Mouse (Mus musculus): ENCODE measurements around the gene Scube2. TPM values are rescaled to one million over a fixed set of nuclear protein-coding genes. Genes with fewer than 3 reads are reported as not detected.

Gene Scube2
- polyA plus RNA-seq, 1 experiment, result 0.35 TPM

DNA sequence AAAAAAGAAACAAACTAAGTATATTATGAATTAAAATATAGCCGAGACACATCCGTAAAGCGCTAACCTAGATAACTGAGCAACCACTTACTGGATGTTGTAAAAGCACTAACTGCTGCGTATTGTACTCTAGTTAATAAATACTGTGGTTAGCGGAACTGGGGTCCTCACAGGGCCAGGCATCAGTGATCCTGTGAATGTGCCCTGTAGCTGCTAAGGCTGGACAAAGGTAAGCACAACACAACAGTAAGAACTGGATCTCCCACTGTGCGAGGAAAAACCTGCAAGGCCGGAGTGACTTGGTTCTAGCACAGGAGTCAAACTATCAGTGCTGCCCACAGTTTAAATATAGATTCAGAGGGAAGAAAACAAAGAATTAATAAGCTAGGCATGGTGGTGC is 5.3 kb downstream of the Scube2 start:
- H3K4me1 ChIP-seq (ENCODE audit: control insufficient read depth, insufficient read depth, low read length), result no peaks in the 10 kb centered on the region
- H3K27ac ChIP-seq (ENCODE audit: insufficient read depth, low read length), result no peak overlapping the region
- TF ChIP-seq CTCF (IDR thresholded peaks at IDR 0.05; ENCODE audit: extremely low read depth, insufficient read depth, low read length), result no peak
- no peak for TF ChIP-seq POLR2A (IDR thresholded peaks at IDR 0.05; ENCODE audit: extremely low read depth, insufficient read depth, low read length)
- no peak overlapping the region for H3K4me3 ChIP-seq (ENCODE audit: insufficient read depth, low read length)

- Histone ChIP-seq H3K4me3 (ENCODE audit: insufficient read depth, low read length) (no peak overlapping the region), H3K27ac (ENCODE audit: insufficient read depth, low read length) (no peak overlapping the region), H3K4me1 (ENCODE audit: control insufficient read depth, insufficient read depth, low read length) (no peaks in the 10 kb centered on the region)
- no peak for TF ChIP-seq POLR2A (IDR thresholded peaks at IDR 0.05; ENCODE audit: extremely low read depth, insufficient read depth, low read length)
- no peak for TF ChIP-seq CTCF (IDR thresholded peaks at IDR 0.05; ENCODE audit: extremely low read depth, insufficient read depth, low read length)
These were observed 6.1 kb downstream of the Scube2 start for GRCm38 (mm10) chr7:109859354-109859753.

GRCm38 (mm10) chr7:109852752-109853212 is 12.7 kb downstream of the Scube2 start:
- Histone ChIP-seq H3K27ac (ENCODE audit: insufficient read depth, low read length) (no peak overlapping the region), H3K4me3 (ENCODE audit: insufficient read depth, low read length) (no peak overlapping the region), H3K4me1 (ENCODE audit: control insufficient read depth, insufficient read depth, low read length) (no peaks in the 10 kb centered on the region)
- TF ChIP-seq POLR2A (IDR thresholded peaks at IDR 0.05; ENCODE audit: extremely low read depth, insufficient read depth, low read length) (no peak), CTCF (IDR thresholded peaks at IDR 0.05; ENCODE audit: extremely low read depth, insufficient read depth, low read length) (no peak)

- no peak for TF ChIP-seq POLR2A (IDR thresholded peaks at IDR 0.05; ENCODE audit: extremely low read depth, insufficient read depth, low read length)
- TF ChIP-seq CTCF (IDR thresholded peaks at IDR 0.05; ENCODE audit: extremely low read depth, insufficient read depth, low read length), result no peak
- Histone ChIP-seq H3K4me1 (ENCODE audit: control insufficient read depth, insufficient read depth, low read length) (no peaks in the 10 kb centered on the region), H3K4me3 (ENCODE audit: insufficient read depth, low read length) (no peak overlapping the region), H3K27ac (ENCODE audit: insufficient read depth, low read length) (no peak overlapping the region)
These were observed 13.5 kb downstream of the Scube2 start for GRCm38 (mm10) chr7:109852017-109852416.

GRCm38 (mm10) chr7:109850531-109850930 is 14.9 kb downstream of the Scube2 start:
- no peak for TF ChIP-seq CTCF (IDR thresholded peaks at IDR 0.05; ENCODE audit: extremely low read depth, insufficient read depth, low read length)
- TF ChIP-seq POLR2A (IDR thresholded peaks at IDR 0.05; ENCODE audit: extremely low read depth, insufficient read depth, low read length), result no peak
- Histone ChIP-seq H3K4me3 (ENCODE audit: insufficient read depth, low read length) (no peak overlapping the region), H3K4me1 (ENCODE audit: control insufficient read depth, insufficient read depth, low read length) (no peaks in the 10 kb centered on the region), H3K27ac (ENCODE audit: insufficient read depth, low read length) (no peak overlapping the region)

DNA sequence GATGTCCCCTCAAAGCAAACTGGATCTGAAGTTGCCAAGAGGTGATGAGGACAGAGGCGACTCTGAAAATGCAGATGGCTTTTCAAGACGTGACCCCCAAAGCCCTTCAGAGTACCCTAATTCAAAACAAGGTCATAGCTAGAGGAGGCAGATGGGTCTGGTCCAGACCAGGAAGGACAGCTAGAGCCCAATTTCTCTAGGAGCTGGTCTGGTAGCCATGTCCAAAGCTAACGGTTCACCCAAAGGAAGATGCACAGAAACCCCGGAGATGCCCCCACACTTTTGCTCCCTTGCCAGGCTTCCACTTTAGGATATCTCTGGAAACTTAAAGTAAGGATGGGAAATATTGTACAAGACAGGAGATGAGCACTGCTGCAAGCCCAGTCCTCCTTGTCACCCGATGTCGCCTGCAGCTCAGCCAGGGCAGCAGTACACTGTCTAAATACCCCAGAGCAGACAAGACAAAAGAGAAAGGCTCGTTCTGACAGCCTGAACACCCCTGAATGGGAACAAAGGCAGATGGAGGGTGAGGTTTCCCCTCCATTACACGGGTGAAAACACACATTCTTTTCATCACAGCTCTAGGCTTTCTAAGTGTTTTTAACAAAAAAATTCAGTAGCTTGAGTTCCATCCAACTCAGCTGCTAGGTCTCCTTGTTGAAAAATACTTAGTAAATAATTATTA is 15.6 kb downstream of the Scube2 start:
- TF ChIP-seq CTCF (IDR thresholded peaks at IDR 0.05; ENCODE audit: extremely low read depth, insufficient read depth, low read length) (no peak), POLR2A (IDR thresholded peaks at IDR 0.05; ENCODE audit: extremely low read depth, insufficient read depth, low read length) (no peak)
- Histone ChIP-seq H3K4me3 (ENCODE audit: insufficient read depth, low read length) (no peak overlapping the region), H3K27ac (ENCODE audit: insufficient read depth, low read length) (no peak overlapping the region), H3K4me1 (ENCODE audit: control insufficient read depth, insufficient read depth, low read length) (no peaks in the 10 kb centered on the region)

DNA sequence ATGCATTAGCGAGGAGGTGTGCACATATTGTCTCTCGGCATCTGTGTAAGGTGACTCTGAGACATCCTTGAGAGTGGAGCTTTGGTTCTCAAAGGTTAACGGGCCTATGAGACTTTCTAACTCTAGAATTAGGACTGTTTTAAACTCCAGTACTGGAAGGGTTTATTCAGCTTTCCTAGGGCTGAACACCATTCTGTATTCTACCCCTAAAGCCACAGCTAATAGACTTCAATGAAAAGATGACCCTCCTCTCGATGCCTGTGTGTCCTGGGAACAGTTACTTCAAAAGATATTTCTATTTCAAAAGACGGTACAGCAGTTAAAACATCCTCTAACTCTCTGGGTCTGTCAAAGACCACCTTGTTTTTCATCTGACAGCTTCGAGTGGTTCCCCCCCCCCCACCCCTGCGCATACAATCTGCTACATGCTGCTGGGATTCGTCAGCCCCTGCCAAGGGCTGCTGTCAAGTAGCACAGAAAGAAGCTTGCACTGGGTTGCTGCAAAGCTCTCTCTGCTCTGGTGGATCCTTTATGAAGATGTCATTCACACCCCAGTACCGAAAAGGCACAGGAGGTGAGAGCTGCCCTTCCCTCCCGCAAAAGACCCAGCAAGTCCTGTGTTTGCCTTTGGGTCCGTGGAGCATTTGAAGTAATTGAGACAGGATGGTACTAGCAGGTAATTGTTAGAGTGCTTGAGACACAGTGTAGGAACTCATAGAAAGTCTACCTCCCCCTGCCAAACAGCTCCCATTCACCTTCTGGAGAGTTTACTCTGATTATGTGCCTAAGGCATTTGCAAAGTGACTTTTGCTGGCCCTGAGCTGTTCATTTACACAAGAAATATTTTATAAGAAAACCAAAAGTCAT is 16.4 kb downstream of the Scube2 start:
- Histone ChIP-seq H3K4me1 (ENCODE audit: control insufficient read depth, insufficient read depth, low read length) (no peaks in the 10 kb centered on the region), H3K4me3 (ENCODE audit: insufficient read depth, low read length) (no peak overlapping the region), H3K27ac (ENCODE audit: insufficient read depth, low read length) (no peak overlapping the region)
- no peak for TF ChIP-seq POLR2A (IDR thresholded peaks at IDR 0.05; ENCODE audit: extremely low read depth, insufficient read depth, low read length)

GRCm38 (mm10) chr7:109844100-109844499 is 21.4 kb downstream of the Scube2 start:
- H3K4me3 ChIP-seq (ENCODE audit: insufficient read depth, low read length), result no peak overlapping the region
- no peaks in the 10 kb centered on the region for H3K4me1 ChIP-seq (ENCODE audit: control insufficient read depth, insufficient read depth, low read length)
- no peak overlapping the region for H3K27ac ChIP-seq (ENCODE audit: insufficient read depth, low read length)
- TF ChIP-seq POLR2A (IDR thresholded peaks at IDR 0.05; ENCODE audit: extremely low read depth, insufficient read depth, low read length), result no peak
- TF ChIP-seq CTCF (IDR thresholded peaks at IDR 0.05; ENCODE audit: extremely low read depth, insufficient read depth, low read length), result no peak

- Histone ChIP-seq H3K4me1 (ENCODE audit: control insufficient read depth, insufficient read depth, low read length) (no peaks in the 10 kb centered on the region), H3K27ac (ENCODE audit: insufficient read depth, low read length) (no peak overlapping the region), H3K4me3 (ENCODE audit: insufficient read depth, low read length) (no peak overlapping the region)
- TF ChIP-seq POLR2A (IDR thresholded peaks at IDR 0.05; ENCODE audit: extremely low read depth, insufficient read depth, low read length) (no peak), CTCF (IDR thresholded peaks at IDR 0.05; ENCODE audit: extremely low read depth, insufficient read depth, low read length) (no peak)
These were observed 23.7 kb downstream of the Scube2 start for GRCm38 (mm10) chr7:109841618-109842418.
